Mouse (Mus musculus) heart, embryonic 14.5 days (tissue): ENCODE measurements around the gene H2al1n. TPM values are rescaled to one million over a fixed set of nuclear protein-coding genes. Genes with fewer than 3 reads are reported as not detected.
"Not testable (repeated sequence)": the region's sequence is repeated elsewhere in the genome, so short reads cannot be mapped to it uniquely, and the experiment has no call there.

ENCODE experiments used
- ATAC-seq: fragments of 200-750 bp; cut with Nextera tagmentation; 2 replicates; pipeline ENCODE4 v1.8.0; 2017; ENCODE audit warnings: low read depth, moderate TSS enrichment; ENCODE audit not compliant: insufficient number of reproducible peaks, insufficient read depth, low FRiP score
- H3K27ac ChIP-seq, 2 experiments: fragments of 200-500 bp in 1 of 2; fragments of 300-500 bp in 1 of 2; sonication (generic) in 1 of 2; replicated peaks in 1 of 2; 2 replicates each; pipeline ENCODE4 v1.5.1; 2012 to 2014; ENCODE audit warnings: low read depth in 2 of 2, low read length in 2 of 2, control low read depth in 1 of 2, mild to moderate bottlenecking in 1 of 2, mixed read lengths in 1 of 2; ENCODE audit not compliant: control insufficient read depth in 1 of 2, insufficient read depth in 1 of 2
- H3K27me3 ChIP-seq: fragments of 300-500 bp; sonication (generic); 2 replicates; pipeline ENCODE4 v1.6.1; 2014; ENCODE audit warnings: mild to moderate bottlenecking, low read length, control low read depth; ENCODE audit not compliant: control insufficient read depth, insufficient read depth
- H3K36me3 ChIP-seq: fragments of 300-500 bp; sonication (generic); 2 replicates; pipeline ENCODE4 v1.6.1; 2014; ENCODE audit warnings: mild to moderate bottlenecking, control low read depth, low read length, mixed read lengths; ENCODE audit not compliant: control insufficient read depth, insufficient read depth
- H3K4me1 ChIP-seq, 2 experiments: fragments of 200-500 bp in 1 of 2; fragments of 300-500 bp in 1 of 2; sonication (generic) in 1 of 2; 2 replicates each; pipeline ENCODE4 v1.6.1; 2012 to 2014; ENCODE audit warnings: low read length in 2 of 2, control low read depth in 1 of 2, mixed read lengths in 1 of 2; ENCODE audit not compliant: control insufficient read depth in 2 of 2, insufficient read depth in 2 of 2
- H3K4me2 ChIP-seq: fragments of 300-500 bp; sonication (generic); 2 replicates; pipeline ENCODE4 v1.6.1; 2014; ENCODE audit warnings: mild to moderate bottlenecking, low read length
- H3K4me3 ChIP-seq, 2 experiments: fragments of 200-500 bp in 1 of 2; fragments of 300-500 bp in 1 of 2; sonication (generic) in 1 of 2; 2 replicates each; pipeline ENCODE4 v1.5.1; 2012 to 2014; ENCODE audit warnings: low read length in 2 of 2, mild to moderate bottlenecking in 2 of 2, control low read depth in 1 of 2, low read depth in 1 of 2, moderate library complexity in 1 of 2; ENCODE audit not compliant: control insufficient read depth in 1 of 2, insufficient read depth in 1 of 2
- H3K9ac ChIP-seq: fragments of 300-500 bp; sonication (generic); 2 replicates; pipeline ENCODE4 v1.6.1; 2014; ENCODE audit warnings: mild to moderate bottlenecking, low read length
- H3K9me3 ChIP-seq: fragments of 300-500 bp; sonication (generic); 2 replicates; pipeline ENCODE4 v1.6.1; 2016; ENCODE audit warnings: low read length, control low read depth; ENCODE audit not compliant: control insufficient read depth
- WGBS: fragments of 180-500 bp; shearing (Covaris S2); extraction: QIAGEN DNeasy Blood & Tissue Kit; methylation state at CpG from one replicate; pipeline ENCODE4 v1.1.7; 2014; 5-methylcytosine and 5-hydroxymethylcytosine counted together
- polyA plus RNA-seq: library from polyadenylated mRNA; unstranded; fragments of >200 nt; fragmentation: Nextera tagmentation; extraction: Ambion mirVana; gene quantifications from 2 replicates; pipeline ENCODE4 v1.2.1, GENCODE M21; 2014

H2al1n gene
- polyA plus RNA-seq: not detected in 2 replicates

- not testable (repeated sequence) for H3K36me3 ChIP-seq, H3K27ac ChIP-seq, H3K4me1 ChIP-seq, H3K27me3 ChIP-seq, H3K4me3 ChIP-seq, H3K9ac ChIP-seq, ATAC-seq, H3K9me3 ChIP-seq, H3K4me2 ChIP-seq
- 73% methylated on average over 3 of the region's 3 CpGs for WGBS
Observed at GRCm38 (mm10) chrX:14210848-14211247, at the start of gene H2al1n. H2al1n (plus strand) TSS chrX:14211148.

- 64% methylated on average over 4 of the region's 4 CpGs for WGBS
- ATAC-seq: no peak
- H3K9me3 ChIP-seq: no peaks in the 10 kb centered on the region
Observed at GRCm38 (mm10) chrX:14199284-14199683, 11.7 kb upstream of the H2al1n start.

GRCm38 (mm10) chrX:14206112-14206875, 4.7 kb upstream of the H2al1n start:
- 40% methylated on average over 8 of the region's 8 CpGs for WGBS
- ATAC-seq: no peak
- no peak overlapping the region for H3K4me2 ChIP-seq
- 0 out of 4 replicates have a peak, but pooled peaks cover 0 to 4% of the 10 kb centered on the region in 2 experiments for H3K4me1 ChIP-seq
- H3K27me3 ChIP-seq: no peaks in the 10 kb centered on the region
- H3K9ac ChIP-seq: no peak overlapping the region
- H3K27ac ChIP-seq: peak overlapping the region in 1 of 2 experiments; percentile 56; a peak in 1 of 4 replicates
- H3K9me3 ChIP-seq: no peaks in the 10 kb centered on the region
- no peak overlapping the region for H3K4me3 ChIP-seq
- H3K36me3 ChIP-seq: no peaks in the 10 kb centered on the region

More at GRCm38 (mm10) chrX:14199284-14199683, 11.7 kb upstream of the H2al1n start:
- H3K36me3 ChIP-seq: no peaks in the 10 kb centered on the region
- no peak overlapping the region for H3K4me3 ChIP-seq
- no peak overlapping the region for H3K4me2 ChIP-seq
- H3K27ac ChIP-seq: no peak overlapping the region
- no peak overlapping the region for H3K9ac ChIP-seq
- no peaks in the 10 kb centered on the region for H3K27me3 ChIP-seq
- H3K4me1 ChIP-seq: no peaks in the 10 kb centered on the region

- ATAC-seq: no peak
Observed at GRCm38 (mm10) chrX:14229218-14229617, 18.3 kb downstream of the H2al1n start.

GRCm38 (mm10) chrX:14259597-14260239, 48.8 kb downstream of the H2al1n start:
- 47% methylated on average over 3 of the region's 3 CpGs for WGBS
- Histone ChIP-seq H3K27me3 (no peaks in the 10 kb centered on the region), H3K27ac (no peak overlapping the region), H3K36me3 (no peaks in the 10 kb centered on the region), H3K9me3 (no peaks in the 10 kb centered on the region), H3K4me2 (no peak overlapping the region), H3K4me3 (no peak overlapping the region), H3K4me1 (no peaks in the 10 kb centered on the region), H3K9ac (no peak overlapping the region)
- no peak for ATAC-seq

More at GRCm38 (mm10) chrX:14229218-14229617, 18.3 kb downstream of the H2al1n start:
- Histone ChIP-seq H3K27ac (no peak overlapping the region), H3K9me3 (no peaks in the 10 kb centered on the region), H3K9ac (no peak overlapping the region), H3K27me3 (no peaks in the 10 kb centered on the region), H3K36me3 (no peaks in the 10 kb centered on the region), H3K4me3 (no peak overlapping the region), H3K4me1 (no peaks in the 10 kb centered on the region), H3K4me2 (no peak overlapping the region)
- 53% methylated on average over 2 of the region's 2 CpGs for WGBS
